Mouse (Mus musculus): ENCODE results near the gene Marc1. TPM values are rescaled to one million over a fixed set of nuclear protein-coding genes. Genes with fewer than 3 reads are reported as not detected.

Marc1 gene
- 7.9 and 38.4 TPM in 2 replicates for polyA plus RNA-seq (2012; rRNA removed)

DNA sequence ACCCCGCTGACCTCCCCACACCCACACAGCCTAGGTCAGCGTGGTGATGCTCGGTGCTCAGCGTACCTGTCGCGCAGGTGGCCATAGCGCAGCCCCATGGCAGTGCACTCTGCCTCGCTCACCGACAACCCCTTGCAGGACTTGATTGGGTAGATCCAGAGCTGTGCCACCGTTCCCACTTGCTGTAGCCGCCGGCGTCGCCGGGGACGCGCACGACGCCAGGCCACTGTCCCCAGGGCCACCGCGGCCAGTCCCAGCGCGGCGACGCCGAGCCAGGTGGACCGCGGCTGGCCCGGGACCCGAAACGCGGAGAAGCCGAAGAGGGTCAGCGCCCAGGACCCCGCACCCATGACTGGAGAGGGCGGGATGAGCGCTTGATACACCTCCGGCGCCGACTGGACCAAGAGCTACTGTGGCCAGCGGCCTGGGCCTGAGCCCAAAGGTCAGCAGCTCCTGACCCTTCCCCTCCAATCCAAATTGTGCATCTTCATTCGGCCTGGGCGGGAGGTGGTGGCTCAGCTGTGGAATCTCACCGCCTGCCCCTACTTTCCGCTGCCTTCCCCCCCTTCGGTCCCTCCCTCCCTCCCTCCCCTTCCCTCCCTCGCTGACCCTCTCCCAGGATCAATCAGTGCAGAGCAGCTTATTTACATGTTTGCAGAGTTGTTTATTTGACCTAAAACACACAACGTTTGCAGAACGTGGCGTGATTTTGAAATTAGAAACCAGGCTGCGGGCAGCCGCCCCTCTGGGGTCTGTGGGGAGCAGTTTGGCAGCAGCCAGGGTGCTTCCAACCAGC is at the start of gene Marc1:
Gene Marc1 (minus strand): TSS at position 534 of the 796 bp plus-strand sequence.
- no peak for DNase-seq (ENCODE audit: low read depth)

DNA sequence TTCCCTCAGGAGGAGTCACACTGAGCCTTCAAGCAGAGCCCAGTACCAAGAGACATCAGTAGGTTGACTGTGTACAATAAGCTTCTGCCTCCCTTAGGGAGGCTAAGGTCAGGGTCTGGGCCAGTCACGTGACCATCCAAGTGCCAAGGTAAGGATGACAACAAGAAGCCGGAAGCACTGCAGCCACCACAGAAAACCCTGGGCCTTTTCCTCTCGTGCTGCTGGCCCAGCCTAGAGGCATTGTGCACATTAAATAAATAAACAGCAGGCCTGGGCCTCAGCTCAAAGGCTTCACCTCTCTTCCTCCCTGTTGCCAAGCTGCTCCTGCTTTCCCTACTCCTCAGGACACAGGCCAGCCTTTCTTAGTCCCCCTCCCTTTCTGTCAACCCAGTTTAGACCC is 49.2 kb upstream of the Marc1 start:
- no peak for DNase-seq (ENCODE audit: low read depth)

DNA sequence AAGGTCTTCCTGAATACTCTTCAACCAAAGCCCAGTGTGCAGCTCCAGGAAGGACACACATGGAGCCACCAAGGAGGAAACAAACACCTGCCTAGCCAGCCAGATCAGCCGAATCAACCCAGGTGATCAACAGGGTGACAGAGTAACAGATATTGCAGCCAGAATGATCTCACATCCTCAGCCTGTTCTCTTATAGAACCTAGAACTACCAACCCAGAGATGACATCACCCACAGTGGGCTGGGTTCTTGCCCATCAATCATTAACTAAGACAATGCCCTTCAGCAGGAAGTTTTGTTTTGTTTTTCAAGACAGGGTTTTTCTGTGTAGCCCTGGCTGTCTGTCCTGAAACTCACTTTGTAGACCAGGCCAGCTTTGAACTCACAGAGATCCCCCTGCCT is 47.1 kb upstream of the Marc1 start:
- DNase-seq (ENCODE audit: low read depth), result no peak

DNA sequence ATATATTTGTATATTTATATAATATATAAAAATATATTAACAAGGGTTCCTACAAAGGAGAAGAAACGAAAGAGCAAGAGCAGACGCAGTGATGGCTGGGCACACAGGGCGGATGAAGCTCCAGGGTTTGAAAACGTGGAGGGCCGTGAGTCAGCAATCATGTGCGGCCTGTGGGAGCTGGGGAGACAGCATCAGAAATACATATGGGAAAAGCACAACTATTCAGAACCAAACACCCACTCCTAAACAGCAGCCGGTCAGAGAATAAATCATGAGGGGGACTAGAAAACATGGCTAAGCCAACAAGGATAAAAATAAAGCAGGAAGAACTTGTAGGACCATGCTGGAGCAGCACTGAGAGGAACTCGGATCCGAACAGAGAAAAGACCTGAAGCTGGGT is 46.1 kb upstream of the Marc1 start:
- DNase-seq (ENCODE audit: low read depth), result no peak

DNA sequence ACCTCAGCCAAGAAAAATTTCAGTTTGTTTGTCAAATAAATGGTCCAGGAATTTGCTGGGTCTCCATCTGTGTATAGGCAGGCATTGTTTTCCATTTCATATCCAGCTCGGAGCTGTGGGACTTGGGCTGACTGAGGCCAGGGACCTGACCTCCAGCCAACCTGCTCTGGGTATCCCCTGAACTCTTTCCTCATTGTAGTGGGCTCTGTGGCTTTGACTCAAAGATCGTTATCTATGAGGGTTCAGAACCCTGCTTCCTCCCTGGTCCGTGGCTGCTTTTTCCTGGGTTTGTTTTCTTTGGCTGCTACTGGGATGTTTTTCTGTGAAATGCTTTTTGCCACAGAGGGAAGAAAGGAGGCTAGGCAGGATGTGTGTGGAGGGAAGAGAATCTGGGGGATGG is 42.8 kb upstream of the Marc1 start:
- DNase-seq (ENCODE audit: low read depth), result no peak

DNA sequence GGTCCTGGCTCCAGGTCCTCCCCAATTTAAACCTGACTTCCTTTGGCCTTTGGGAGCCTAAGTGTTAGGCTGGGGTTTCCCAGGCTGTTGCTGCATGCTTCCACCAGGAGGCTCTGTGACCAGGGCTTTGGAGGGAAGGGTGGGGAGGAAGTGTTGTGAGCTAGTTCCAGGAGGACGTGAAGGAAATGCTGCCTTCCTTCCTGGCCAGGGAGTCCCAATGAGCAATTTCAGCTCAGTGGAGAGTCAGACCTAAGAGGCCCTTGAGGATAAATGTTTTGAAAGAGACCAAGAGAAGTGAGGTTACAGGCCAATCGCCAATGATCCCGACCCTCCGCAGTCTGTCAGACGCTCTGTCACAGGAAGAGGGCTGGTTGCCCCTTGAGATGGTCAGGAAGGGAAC is 42.2 kb upstream of the Marc1 start:
- DNase-seq (ENCODE audit: low read depth), result no peak

DNA sequence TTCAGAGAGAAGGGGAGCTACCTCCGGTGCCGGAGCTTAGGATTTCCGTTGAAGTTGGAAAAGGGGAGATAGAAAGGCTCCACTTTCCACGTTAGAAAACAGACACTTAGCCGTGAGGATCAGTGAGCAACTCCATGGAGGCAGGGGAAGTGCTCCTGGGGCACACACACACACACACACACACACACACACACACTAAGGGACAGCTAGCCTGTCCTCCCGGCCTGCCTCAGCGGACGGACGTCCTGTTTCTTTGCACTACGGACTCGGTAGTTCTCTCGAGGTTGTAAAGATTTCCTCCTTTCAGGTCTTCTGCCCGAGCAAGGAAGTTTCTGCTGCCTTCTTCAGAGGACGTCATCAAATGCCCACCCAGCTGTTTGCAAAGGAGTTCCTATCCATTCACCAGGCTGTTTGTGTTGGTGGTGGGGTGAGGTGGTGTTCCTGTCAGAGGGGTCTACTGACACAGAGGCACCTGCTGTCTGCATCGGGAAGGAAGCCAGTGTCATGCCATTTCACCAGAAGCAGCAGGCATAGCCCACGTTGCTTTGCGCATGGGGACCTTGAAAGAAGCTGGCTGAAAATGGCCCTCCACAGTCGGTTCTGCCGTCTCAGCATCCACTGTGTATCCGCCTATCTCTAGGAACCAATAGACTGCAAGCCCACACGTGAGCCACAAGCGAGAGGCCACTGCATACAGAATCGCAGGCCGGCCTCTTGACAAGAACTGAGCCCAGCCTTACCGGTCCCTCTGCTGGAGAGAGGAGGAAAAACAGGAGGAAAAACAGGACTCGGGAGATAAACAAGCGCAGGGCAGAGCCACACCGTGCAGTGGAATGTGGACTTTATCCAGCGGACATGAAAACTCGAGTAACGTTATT is 40.9 kb upstream of the Marc1 start:
- DNase-seq (ENCODE audit: low read depth), result no peak

DNA sequence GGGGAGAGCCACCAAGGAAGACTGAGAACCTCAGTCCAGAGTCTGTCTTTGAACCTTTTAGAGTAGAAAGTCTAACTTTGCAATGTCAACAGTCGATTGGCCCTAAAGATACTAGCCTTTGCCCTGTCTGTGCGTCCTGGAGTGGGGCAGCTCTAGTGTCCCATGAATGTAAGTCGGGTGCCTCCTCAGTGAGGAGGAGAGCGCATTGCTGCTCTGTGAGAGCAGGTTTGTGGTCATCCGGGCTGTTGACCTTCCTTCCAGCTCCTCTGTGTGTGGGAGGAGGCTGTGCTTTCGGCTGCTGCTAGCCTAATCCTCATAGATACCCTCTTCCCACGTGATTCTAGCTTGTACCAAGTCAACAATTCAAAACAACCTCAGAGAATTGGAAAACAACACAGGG is 40.1 kb upstream of the Marc1 start:
- no peak for DNase-seq (ENCODE audit: low read depth)

DNA sequence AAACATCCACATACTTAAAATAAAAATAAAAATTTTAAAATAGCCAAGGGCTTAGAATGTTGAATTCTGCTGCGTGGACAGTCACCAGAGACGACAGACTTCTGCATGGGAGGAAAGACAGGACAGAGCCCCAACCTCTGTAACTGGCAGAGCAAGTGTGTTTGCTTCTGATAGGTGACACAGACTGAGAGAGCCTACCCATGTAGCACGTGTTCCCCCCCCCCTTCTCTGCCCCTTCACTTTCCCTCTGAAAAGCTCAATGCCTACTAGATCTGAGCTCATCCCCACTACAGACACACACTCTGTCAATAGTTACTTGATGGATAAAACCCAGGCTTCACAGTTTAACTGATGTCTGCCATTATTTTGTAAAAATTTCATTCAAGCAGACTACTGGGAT is 35.9 kb upstream of the Marc1 start:
- DNase-seq (ENCODE audit: low read depth), result no peak

DNA sequence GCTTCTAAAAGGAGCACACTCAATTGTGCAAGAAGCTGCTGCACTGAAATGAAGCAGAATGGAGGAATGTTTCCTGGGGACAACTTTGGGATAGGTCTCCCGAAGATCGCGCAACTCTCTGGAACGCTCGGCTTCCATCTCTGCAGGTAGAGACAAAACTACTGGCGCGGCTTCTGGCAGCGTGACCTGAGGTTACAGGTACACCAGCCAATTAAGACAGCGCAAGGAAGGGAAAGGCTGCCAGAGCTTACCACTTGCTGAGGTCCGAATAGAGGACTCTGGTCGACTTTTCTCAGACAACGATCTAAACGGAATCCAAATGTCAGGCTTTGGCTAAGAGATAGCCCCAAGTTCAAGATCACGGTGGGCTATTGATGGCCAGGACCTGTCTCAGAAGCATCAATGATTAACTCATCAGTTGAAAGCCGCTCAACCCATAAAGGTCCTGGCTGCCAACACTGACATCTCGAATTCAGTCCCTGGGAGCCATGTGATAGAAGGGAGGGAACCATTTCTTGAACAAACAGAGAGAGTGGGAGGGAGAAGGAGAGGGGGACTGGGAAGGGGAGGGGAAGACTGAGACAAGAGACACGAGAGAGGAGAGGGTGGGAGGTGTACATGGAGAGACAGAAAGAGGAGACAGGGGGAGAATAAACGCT is 35.1 kb upstream of the Marc1 start, which contains the start of gene Marc2:
Gene Marc2 (minus strand): TSS at position 360 of the 659 bp plus-strand sequence.
- DNase-seq (ENCODE audit: low read depth), result no peak

DNA sequence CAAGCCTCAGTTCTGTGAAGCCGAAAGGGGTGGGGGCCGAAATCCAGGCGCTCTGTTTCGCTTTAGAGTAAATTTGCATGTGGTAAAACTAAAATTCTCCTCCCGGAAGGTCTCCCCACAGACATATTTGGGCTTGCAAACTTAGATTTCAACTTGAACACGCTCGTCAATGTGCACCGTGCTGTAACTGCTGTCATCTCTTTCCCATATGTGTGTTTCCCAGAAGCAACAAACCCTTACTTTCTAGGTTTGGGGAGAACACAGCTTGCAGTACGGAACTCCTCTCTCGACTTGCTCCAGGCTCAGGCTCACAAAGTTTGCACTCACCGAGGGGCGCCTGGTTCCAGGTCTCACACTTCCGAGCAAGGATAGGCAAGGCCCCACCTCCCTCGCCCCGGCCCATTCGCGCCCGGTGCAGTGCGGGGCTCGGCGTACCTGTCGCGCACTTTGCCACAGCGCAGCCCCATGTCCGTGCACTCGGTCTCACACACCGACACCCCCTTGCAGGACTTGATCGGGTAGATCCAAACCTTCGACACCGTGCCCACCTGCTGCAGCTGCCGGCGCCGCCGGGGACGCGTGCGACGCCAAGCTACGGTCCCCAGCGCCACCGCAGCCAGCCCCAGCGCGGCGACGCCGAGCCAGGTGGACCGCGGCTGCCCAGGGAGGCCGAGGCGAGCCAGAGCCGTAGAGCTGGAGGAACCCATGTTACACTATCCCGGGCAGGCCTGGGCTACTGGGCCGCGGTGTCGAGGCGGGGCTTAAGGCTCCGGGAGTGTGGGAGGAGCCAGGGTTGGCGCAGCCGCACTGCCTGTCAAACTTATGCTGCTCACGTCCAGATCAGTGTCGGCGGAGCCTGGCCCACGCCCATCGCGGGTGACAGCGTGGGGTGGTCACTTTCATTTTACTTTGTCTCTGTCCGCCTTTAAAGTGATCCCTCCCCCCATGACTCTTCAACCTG is 34.3 kb upstream of the Marc1 start:
- no peak for DNase-seq (ENCODE audit: low read depth)

DNA sequence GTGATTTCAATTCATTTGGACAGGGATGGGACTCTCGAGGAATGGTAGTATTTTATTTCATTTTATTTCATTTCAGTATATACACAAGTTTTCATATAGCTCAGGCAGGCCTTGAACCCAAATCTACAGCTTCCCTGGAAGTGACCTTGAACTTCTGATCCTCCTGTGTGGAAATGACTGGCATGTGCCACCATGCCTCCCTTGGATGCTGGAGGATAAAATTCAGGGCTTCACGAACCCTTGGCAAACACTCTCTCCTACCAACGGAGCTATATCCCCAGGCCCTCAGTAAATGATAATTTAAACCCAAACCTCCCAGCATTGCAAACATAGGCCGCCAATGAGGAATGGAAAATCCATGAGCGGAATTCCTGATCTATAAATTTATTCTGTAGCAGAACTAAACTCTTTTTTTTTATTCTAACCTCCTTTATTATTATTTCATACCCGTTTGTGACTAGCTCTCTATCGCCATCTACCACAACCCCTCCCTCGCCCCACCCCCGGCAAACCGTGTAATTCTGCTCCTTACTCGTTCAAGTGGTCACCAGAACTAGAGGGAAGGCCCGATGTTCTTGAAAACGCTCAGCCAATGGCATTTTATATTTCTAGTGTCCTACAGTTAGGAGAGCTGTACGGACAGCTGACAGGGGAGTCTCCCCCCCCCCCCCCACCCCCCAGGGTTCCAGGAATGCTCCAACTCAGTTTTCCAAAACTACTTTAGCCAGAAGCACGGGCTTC is 33.4 kb upstream of the Marc1 start:
- no peak for DNase-seq (ENCODE audit: low read depth)

DNA sequence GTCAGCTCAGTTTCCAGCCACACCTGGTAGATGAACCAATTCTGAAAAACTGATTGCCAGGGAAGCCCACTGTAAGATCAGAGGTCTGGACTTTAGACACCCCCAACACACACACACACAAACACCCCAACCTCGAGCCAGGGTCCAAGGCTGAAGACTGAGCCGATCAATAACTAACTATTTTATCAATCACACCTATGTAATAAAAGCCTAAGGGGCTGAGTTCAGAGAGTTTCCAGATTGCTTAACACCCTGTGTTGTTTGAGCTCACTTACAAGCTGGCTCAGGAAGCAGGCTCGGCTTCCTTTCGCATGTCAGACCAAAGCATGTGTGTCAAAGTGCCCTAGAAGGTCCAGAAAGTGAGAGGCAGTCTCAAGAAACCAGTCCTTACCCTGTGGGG is 26.5 kb upstream of the Marc1 start:
- no peak for DNase-seq (ENCODE audit: low read depth)

DNA sequence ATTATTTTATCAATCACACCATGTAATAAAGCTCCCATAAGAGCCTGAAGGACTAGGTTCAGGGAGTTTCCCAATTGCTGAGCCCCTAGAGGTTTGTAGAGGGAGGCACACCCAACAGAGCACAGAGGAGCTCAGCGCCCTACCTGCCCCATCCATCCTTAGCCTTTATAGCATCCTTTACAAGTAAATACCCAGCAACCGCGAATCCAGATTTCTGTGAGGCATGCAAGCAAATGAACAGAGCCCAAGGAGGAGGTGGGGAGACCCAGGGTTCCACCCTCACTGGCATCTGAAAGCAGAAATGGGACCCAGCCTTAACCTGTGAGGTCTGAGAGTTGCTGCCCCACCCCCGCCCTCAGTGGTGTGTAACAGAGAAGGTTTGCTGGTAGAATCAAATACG is 25.2 kb upstream of the Marc1 start:
- no peak for DNase-seq (ENCODE audit: low read depth)

DNA sequence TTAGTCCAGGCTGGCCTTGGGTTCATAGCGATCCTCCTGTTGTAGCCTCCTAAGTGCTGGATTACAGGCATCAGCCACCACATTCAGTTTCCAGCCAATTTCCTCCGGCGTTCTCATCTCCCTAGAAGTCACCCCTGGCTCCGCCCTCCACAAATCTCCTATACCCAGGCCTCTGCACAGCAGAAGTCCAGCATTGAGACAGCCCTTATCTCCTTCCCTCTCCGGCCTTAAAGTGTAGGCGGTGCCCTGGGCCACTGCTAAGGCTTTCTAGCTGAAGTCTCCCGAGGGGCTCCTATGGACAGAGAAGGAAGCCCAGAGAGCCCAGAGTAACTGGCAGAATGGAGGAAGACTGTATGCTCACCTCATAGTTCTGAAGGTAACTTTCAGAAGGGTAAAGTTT is 22.4 kb upstream of the Marc1 start:
- no peak for DNase-seq (ENCODE audit: low read depth)

DNA sequence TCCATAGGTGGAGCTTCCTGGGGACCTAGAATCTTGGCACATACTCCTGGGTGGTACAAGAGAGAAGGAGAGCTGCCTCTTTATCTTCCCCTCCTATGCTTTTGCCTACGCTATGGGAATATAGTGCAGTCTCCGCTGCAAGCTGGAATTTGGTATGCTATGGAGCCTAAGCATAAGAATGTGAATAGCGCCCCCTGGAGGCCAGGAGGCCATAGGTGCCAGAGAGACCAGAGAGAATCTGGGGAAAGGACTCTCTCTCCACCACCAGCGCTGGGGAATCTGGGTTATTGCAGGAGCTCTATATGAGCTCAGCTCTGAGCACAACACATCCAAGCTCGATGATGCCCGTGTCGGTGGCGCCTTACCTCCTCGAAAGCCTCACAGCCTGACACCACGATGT is 21.1 kb upstream of the Marc1 start:
- no peak for DNase-seq (ENCODE audit: low read depth)

DNA sequence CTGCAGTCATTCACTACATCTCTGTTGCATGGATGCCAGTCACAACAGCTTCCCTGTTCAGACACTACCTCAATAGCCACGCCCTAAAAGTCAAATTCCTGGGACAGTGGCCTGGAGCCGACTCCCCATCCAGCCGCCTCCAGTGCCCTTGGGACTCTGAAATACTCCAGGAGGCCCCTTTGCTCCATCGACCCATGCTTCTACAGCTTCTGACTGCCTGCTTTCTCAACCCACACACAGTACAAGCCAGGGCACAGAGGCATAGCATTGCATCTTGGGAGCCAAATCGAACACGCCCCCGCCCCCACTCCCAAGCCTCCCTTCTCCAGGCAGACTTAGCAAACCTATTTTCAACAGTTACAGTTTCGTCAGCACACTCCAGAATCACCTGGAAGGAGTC is 18.8 kb upstream of the Marc1 start:
- no peak for DNase-seq (ENCODE audit: low read depth)

DNA sequence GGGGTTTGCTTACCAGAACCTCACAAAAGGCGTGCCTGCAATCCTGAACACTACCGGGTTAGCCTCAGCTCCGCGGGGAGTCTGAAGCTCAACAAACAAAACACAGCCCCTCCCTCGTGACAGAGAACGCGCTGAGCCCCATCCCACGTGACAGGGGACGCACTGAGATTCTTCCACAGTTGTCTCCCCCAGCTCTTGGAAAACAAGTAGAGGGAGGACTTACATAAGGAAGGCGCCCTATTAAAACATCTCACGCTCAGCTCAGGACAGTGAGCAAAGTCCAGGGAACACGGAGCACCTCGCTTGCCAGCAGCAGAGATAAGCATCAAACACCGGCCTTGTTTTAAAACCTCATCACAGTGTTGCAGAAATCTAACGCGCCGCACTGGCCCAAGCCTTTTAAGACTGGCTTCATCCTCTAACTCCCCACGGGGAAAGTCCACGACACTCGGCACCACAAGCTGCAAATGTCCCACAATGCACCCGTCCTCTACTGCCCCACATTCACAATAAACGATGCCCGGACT is 16.1 kb upstream of the Marc1 start:
- no peak for DNase-seq (ENCODE audit: low read depth)

DNA sequence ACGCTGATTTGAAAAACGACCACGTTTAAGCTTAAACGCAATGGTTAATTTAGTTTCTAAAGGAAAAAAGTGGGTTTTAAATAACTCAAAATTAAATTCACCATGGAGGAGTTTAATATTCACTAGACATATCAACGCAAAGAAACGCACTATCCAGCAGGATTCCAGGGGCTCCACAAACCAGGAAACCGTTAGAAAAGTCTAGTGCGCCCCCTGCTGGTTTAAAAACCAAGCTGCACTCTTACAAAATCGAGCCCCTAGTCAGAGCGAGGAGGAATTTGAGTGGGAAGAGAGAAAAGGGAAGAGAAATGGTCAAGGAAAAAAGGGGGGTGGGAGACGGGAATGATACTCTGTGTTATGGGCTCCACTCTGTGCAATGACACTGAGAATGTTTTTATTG is 14.0 kb upstream of the Marc1 start:
- no peak for DNase-seq (ENCODE audit: low read depth)

DNA sequence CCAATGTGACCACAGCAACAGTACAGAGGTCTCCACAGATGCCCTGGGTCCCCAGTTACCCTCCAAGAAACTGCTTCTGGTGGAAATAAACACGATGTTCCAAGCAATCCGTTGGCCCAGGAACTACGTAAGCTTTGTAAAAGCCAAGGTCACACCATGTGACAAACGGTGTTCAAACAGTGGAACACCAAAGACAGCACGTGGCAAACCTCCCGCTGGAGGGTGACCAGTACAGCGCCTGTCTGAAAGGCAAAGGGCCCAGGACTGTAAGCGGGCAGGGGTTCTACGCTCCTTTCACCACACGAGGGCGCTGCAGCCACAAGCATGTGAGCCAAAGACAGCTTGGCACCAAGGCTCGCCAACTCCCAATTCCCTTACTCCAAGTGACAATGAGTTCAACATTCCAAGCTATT is 13.3 kb upstream of the Marc1 start:
- no peak for DNase-seq (ENCODE audit: low read depth)
